Mouse (Mus musculus) neural tube, embryonic 13.5 days (tissue): ENCODE measurements around the gene Capn1. TPM values are rescaled to one million over a fixed set of nuclear protein-coding genes. Genes with fewer than 3 reads are reported as not detected.
A peak's percentile ranks its signal among the peaks of the same experiment; 100 is the strongest.
"Not testable (repeated sequence)": the region's sequence is repeated elsewhere in the genome, so short reads cannot be mapped to it uniquely, and the experiment has no call there.

Experiments used
- ATAC-seq: fragments of 200-750 bp; cut with Nextera tagmentation; 2 replicates; pipeline ENCODE4 v1.8.0; 2017; ENCODE audit warnings: low read depth, mild to moderate bottlenecking, moderate TSS enrichment, moderate library complexity
- H3K27ac ChIP-seq: fragments of 300-500 bp; sonication (generic); replicated peaks from 2 replicates; pipeline ENCODE4 v1.5.1; 2015; ENCODE audit warnings: moderate library complexity, mild to moderate bottlenecking, inconsistent platforms
- H3K27me3 ChIP-seq: fragments of 300-500 bp; sonication (generic); 2 replicates; pipeline ENCODE4 v1.6.1; 2015; ENCODE audit warnings: mild to moderate bottlenecking, inconsistent platforms
- H3K36me3 ChIP-seq: fragments of 300-500 bp; sonication (generic); 2 replicates; pipeline ENCODE4 v1.6.1; 2015; ENCODE audit warnings: mild to moderate bottlenecking, inconsistent platforms
- H3K4me1 ChIP-seq: fragments of 300-500 bp; sonication (generic); replicated peaks from 2 replicates; pipeline ENCODE4 v1.6.1; 2015; ENCODE audit warnings: inconsistent platforms
- H3K4me2 ChIP-seq: fragments of 300-500 bp; sonication (generic); 2 replicates; pipeline ENCODE4 v1.6.1; 2015; ENCODE audit warnings: inconsistent platforms, mild to moderate bottlenecking, moderate library complexity
- H3K4me3 ChIP-seq: fragments of 300-500 bp; sonication (generic); 2 replicates; pipeline ENCODE4 v1.5.1; 2015; ENCODE audit warnings: mild to moderate bottlenecking, inconsistent platforms
- H3K9ac ChIP-seq: fragments of 300-500 bp; sonication (generic); 2 replicates; pipeline ENCODE4 v1.6.1; 2015; ENCODE audit warnings: moderate library complexity, mild to moderate bottlenecking, inconsistent platforms
- H3K9me3 ChIP-seq: fragments of 300-500 bp; sonication (generic); 2 replicates; pipeline ENCODE4 v1.6.1; 2016; ENCODE audit warnings: inconsistent platforms
- WGBS: fragments of 180-500 bp; shearing (Covaris S2); methylation state at CpG from one replicate; pipeline ENCODE4 v1.1.7; 2015; 5-methylcytosine and 5-hydroxymethylcytosine counted together
- polyA plus RNA-seq: library from polyadenylated mRNA; unstranded; fragments of >200 nt; fragmentation: Nextera tagmentation; extraction: Ambion mirVana; gene quantifications from 2 replicates; pipeline ENCODE4 v1.2.1, GENCODE M21; 2015

The Capn1 gene
- polyA plus RNA-seq, 1 experiment from 2014 or later: 7.5 TPM

DNA sequence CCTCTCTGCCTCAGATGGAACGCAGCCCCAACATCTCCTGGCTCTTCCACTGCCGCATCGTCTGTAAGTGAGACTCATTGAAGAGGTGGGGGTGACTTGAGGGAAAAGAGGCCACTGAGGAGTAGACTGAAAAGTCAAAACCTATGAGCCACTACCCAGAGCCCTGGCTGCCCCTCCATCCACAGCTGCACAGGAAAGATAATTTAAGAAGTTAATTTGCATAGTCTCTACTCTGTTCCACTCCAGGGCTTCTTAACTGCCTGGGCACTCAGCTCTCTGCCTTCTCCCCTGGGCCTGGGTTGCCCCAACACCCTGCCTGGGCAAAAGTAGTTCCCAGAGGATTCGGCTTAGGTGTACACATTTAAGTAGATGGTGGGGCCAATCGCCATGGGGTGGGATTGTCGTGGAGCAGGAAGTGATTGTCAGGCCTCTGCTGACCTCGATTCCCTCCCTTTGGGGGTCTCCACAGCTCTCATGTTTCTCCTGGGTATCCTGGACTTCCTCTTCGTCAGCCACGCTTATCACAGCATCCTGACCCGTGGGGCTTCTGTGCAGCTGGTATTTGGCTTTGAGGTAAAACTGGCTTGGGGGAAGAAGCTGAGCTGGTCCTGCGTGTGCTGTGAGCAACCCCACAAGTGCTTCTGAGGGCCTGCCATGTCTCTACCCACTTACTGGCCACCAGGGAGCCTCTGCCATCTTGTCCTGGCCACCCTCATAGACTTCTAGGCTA lies 33.1 kb upstream of the Capn1 start:
- Histone ChIP-seq H3K9ac (no peak overlapping the region), H3K27ac (no peak overlapping the region), H3K9me3 (no peaks in the 10 kb centered on the region), H3K4me2 (peak overlapping the region; percentile 99; the same call in 1 of the 2 replicates), H3K27me3 (no peaks in the 10 kb centered on the region), H3K36me3 (peaks cover 59% of the 10 kb centered on the region), H3K4me3 (peak overlapping the region; percentile 88; the same call in 1 of the 2 replicates), H3K4me1 (peaks cover 27% of the 10 kb centered on the region)
- 91% methylated on average over 11 of the region's 11 CpGs for WGBS
- no peak for ATAC-seq

DNA sequence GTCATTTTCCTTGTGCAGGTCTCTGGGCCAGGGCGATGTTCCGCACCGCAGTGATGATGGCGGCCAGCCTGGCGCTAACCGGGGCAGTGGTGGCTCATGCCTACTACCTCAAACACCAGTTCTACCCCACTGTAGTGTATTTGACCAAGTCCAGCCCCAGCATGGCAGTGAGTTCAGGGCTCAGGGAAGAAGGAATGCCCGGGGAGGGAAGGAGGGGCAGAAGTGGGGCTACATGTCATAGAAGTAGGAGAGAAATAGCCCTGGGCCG lies 32.1 kb upstream of the Capn1 start:
- no peak for ATAC-seq
- H3K4me3 ChIP-seq: peak overlapping the region; percentile 88
- peaks cover 27% of the 10 kb centered on the region for H3K4me1 ChIP-seq
- H3K9me3 ChIP-seq: no peaks in the 10 kb centered on the region
- peak overlapping the region; percentile 99 for H3K4me2 ChIP-seq
- no peak overlapping the region for H3K27ac ChIP-seq
- 88% methylated on average over 8 of the region's 8 CpGs for WGBS
- H3K27me3 ChIP-seq: no peaks in the 10 kb centered on the region
- H3K36me3 ChIP-seq: peaks cover 49% of the 10 kb centered on the region
- peak overlapping the region; percentile 95 for H3K9ac ChIP-seq

DNA sequence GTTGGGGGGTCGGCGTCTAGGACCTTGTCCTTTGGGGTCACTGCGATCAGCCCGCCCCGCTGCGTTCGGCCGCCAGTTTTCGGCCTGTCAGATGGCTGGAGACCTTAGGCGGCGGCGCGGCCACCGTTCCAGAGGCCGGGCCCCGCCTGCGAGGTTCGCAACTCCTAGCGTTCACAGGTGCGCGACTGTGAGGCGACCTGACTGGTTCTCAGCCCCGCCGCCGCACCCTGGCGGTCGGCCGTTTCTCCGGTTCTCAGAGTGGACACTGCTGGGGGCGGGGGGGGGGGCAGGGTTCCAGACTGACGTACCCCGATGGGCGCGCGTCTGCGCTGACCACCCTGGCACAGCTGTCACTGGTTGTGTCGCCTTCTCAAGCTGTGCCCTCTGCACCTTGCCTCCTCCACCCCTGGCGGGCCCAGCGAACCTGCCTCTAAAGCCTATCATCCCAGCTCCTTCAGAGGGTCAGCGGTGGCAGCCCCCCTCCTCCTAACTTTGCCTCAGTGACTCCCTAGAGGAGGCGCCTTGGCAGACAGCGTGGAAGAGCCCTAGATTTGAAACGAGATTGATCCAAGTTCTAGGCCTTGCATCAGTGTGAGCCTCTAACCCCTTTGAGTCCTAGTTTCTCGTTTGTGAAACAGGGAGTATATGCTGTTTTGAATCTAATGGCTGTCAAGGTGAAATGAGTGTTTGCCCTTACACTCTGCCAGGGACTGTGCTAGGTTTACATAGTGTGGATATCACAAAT lies 31.6 kb upstream of the Capn1 start:
- Histone ChIP-seq H3K36me3 (peaks cover 44% of the 10 kb centered on the region), H3K4me3 (peak overlapping the region; percentile 88), H3K4me1 (peaks cover 29% of the 10 kb centered on the region), H3K4me2 (peak overlapping the region; percentile 99), H3K27ac (peak overlapping the region; percentile 99), H3K9ac (peak overlapping the region; percentile 95), H3K9me3 (no peaks in the 10 kb centered on the region), H3K27me3 (no peaks in the 10 kb centered on the region)
- whole genome bisulfite sequencing: 2% methylated on average over 43 of the region's 44 CpGs
- ATAC-seq: peak; percentile 4; the same call in 1 of the 2 replicates

DNA sequence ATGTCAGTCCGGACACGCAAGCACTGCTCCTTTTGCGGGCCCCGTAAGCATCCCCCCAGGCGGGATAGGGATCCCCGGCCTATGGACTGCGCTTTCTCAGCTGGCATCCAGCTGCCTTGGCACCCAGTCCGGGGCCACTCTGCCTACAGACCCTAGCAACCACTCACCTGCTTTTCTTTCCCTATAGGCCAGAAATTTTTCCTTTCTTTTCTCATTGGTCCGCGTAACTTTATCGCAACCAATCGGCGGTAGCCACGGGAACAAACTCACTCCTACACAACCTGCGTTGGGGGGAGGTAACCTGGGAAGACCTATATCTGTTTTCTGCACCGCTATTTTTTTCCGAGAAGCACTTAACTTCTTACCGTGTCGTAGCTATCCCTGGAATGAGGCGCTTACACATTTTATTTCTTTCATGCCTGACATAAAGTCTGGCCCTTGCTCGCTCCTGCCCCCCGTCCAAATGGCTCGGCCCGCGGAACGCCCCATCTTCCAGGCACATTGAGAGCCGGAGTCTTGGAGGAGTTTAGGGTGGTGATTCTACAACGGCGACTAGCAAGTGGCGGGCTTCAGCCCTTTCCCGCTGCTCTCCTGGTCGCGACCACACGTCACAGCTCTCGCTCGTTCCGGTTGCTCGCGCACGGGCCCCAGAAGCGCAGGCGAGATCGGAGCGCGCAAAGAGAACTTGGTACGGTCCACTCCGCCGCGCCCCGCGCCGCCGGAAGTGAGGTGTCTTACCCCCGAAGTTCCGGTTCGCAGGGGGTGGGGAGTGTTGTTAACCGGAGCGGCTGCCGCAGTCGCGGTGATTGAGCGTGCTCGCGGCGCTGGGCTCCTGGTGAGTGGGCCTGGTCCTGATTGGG lies 30.8 kb upstream of the Capn1 start, which contains the start of gene Syvn1:
Syvn1 (plus strand) TSS at position 283 of the 860 bp plus-strand sequence.
- WGBS: under 1% methylated on average over 65 of the region's 65 CpGs

DNA sequence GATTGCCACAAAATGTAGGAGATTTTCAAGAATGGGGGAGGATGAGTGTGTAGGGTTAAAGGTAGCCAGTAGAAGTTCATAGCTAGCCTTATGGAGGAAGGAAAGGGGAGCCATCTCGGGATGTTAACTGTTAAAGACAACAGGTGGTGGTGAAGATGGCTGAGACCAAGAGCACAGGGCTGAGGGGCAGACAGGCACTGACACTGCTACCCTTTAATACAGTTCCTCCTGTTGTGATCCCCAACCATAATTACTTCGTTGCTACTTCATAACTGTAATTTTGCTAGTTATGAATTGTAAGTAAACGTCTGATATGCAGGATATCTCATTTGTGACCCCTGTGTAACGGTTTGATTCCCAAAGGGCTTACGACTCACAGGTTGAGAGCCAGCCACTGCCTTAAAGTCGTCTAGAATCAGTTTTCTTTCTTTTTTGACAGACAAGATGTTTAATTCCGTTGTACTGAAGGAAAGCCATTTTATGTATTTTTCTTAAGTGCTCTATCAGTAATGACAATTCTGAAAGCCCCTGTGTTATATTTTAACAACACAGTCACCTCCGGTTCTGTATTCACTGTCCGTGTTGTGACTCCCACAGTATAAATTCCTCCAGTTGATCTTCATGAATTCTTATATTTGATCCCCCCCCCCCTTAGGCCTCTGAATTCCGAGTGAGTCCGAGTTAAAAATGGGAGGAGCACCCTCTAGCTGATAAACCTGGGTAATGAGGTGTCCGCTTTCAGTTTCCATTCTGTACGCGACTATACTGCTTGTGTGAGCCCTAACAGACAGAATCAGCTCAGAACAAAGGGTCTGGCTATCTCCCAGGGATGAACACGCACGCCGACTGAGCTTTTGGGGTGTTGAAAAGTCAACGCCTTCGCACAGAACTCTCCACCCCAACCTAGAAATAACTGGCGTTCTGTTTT lies 29.9 kb upstream of the Capn1 start:
- Histone ChIP-seq H3K4me3 (peak overlapping the region; percentile 88), H3K9ac (peak overlapping the region; percentile 95), H3K9me3 (no peaks in the 10 kb centered on the region), H3K27ac (peak overlapping the region; percentile 99), H3K27me3 (no peaks in the 10 kb centered on the region), H3K4me1 (peaks cover 36% of the 10 kb centered on the region), H3K4me2 (peak overlapping the region; percentile 99), H3K36me3 (peaks cover 27% of the 10 kb centered on the region)
- peak; percentile 51 for ATAC-seq
- 19% methylated on average over 20 of the region's 20 CpGs for WGBS

More for the DNA sequence above, 30.8 kb upstream of the Capn1 start, which contains the start of gene Syvn1:
- H3K9ac ChIP-seq: peak within 1 kb of the TSS; percentile 95
- H3K4me1 ChIP-seq: peaks cover 36% of the 10 kb centered on the region
- H3K4me3 ChIP-seq: peak within 1 kb of the TSS; percentile 88
- peaks cover 36% of the 10 kb centered on the region for H3K36me3 ChIP-seq
- H3K27ac ChIP-seq: peak within 1 kb of the TSS; percentile 99
- no peaks in the 10 kb centered on the region for H3K9me3 ChIP-seq
- H3K27me3 ChIP-seq: no peaks in the 10 kb centered on the region
- peak within 1 kb of the TSS; percentile 99 for H3K4me2 ChIP-seq
- peak; percentile 93 for ATAC-seq

DNA sequence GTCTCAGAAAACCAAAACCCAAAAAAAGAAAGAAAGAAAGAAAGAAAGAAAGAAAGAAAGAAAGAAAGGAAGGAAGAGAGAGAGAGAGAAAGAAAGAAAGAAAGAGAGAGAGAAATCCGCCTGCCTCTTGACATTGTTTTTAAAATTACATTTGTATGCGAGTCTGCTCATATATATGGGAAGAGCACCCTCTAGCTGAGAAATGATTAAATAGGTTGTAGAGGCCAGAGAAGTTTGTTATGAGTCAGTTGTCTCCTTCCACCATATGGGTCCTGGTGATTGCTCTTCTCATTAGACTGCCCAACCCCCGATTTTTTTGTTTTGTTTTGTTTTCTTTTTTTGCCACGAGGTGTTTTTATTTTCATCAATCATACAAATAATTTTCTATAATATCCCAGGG lies 28.4 kb upstream of the Capn1 start:
- Histone ChIP-seq H3K4me1 (peaks cover 36% of the 10 kb centered on the region), H3K36me3 (peaks cover 12% of the 10 kb centered on the region)
- H3K9ac ChIP-seq, H3K27ac ChIP-seq, H3K27me3 ChIP-seq, ATAC-seq, H3K9me3 ChIP-seq, H3K4me3 ChIP-seq, H3K4me2 ChIP-seq: not testable (repeated sequence)
- WGBS: 70% methylated on average over 4 of the region's 4 CpGs

DNA sequence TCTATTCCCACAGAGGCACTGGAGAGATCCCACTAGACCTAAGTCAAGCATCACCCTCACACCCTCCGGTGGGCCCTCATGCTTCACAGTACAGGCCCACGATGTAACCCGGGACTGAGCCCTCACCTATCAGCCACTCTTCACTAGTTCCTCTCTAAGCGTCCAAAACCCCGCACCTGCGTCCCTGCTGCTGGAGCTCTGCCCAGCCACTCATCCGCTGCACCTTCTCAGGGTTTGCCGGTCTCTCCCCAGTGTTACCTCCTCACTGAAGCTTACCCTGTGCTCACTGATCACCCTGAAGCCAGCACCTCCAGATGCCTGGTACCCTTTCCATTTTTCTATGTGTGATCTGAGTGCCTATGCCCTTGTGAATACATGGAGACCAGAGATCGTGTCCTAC lies 26.6 kb upstream of the Capn1 start:
- no peak overlapping the region for H3K4me3 ChIP-seq
- no peaks in the 10 kb centered on the region for H3K27me3 ChIP-seq
- no peak overlapping the region; the same call in 1 of the 2 replicates for H3K27ac ChIP-seq
- H3K4me2 ChIP-seq: no peak overlapping the region
- WGBS: 77% methylated on average over 9 of the region's 9 CpGs
- H3K36me3 ChIP-seq: no peaks in the 10 kb centered on the region
- no peaks in the 10 kb centered on the region for H3K9me3 ChIP-seq
- no peak for ATAC-seq
- H3K4me1 ChIP-seq: peaks cover 20% of the 10 kb centered on the region
- H3K9ac ChIP-seq: peak overlapping the region; percentile 45

DNA sequence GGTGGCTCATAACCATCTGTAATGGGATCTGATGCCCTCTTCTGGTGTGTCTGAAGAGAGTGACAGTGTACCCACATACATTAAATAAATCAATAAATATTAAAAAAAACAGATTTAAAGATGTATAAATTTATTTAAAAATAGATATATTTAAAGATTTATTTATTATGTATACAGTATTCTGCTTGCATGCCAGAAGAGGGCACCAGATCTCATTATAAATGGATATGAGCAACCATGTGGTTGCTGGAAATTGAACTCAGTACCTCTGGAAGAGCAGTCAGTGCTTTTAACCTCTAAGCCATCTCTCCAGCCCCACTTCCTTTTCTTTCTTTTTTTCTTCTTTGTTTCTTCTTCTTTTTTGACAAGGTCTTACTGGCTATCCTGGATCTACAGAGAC lies 24.3 kb upstream of the Capn1 start:
- Histone ChIP-seq H3K4me2 (no peak overlapping the region), H3K4me3 (no peak overlapping the region), H3K27me3 (no peaks in the 10 kb centered on the region), H3K4me1 (peaks cover 12% of the 10 kb centered on the region), H3K36me3 (no peaks in the 10 kb centered on the region), H3K9me3 (no peaks in the 10 kb centered on the region), H3K9ac (no peak overlapping the region), H3K27ac (no peak overlapping the region)
- no peak for ATAC-seq

DNA sequence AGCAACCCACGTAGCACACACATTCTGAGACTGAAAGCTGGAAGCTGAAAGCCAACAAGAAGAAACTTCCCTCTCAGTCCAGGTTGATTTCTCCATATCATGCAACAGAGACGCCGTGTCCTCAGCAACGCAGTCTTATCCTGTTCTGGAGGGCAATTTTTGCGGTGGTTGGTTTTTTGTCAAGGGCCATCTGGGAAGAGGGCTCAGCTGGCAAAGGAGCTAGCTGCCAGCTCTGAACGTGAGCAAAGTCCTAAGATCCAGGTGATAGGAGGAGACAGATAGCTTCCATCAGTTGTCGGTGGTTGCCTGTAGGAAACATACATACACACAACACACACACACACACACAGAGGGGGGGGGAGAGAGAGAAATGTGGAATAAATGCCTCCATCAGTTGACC lies 22.6 kb upstream of the Capn1 start:
- ATAC-seq: no peak
- Histone ChIP-seq H3K9me3 (no peaks in the 10 kb centered on the region), H3K4me3 (no peak overlapping the region), H3K27ac (no peak overlapping the region), H3K36me3 (no peaks in the 10 kb centered on the region), H3K27me3 (no peaks in the 10 kb centered on the region), H3K4me1 (peaks cover 9% of the 10 kb centered on the region; the same call in 1 of the 2 replicates), H3K9ac (no peak overlapping the region), H3K4me2 (no peak overlapping the region)
- WGBS: 79% methylated on average over 7 of the region's 7 CpGs

DNA sequence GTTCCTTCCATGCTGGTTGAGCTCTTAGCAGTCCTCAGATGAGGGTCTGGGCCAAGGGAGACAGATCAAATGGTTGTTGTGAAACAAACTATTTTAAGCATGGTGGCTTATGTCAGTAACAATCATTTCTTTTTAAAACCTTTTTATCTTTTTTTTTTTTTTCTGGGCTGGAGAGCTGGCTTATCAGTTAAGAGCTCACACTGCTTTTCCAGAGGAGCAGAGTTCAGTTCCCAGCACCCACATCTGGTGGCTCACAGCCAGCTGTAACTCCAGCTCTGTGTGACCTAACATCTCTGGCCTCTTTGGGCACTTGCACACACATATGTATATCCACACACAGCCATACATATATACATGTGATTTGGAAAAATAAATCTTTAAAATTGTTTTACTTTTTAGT lies 22.0 kb upstream of the Capn1 start:
- H3K9me3 ChIP-seq: no peaks in the 10 kb centered on the region
- no peaks in the 10 kb centered on the region for H3K36me3 ChIP-seq
- H3K4me1 ChIP-seq: peaks cover 9% of the 10 kb centered on the region; the same call in 1 of the 2 replicates
- H3K4me2 ChIP-seq: no peak overlapping the region
- H3K9ac ChIP-seq: no peak overlapping the region
- H3K27ac ChIP-seq: no peak overlapping the region
- H3K27me3 ChIP-seq: no peaks in the 10 kb centered on the region
- H3K4me3 ChIP-seq: no peak overlapping the region
- no peak for ATAC-seq

DNA sequence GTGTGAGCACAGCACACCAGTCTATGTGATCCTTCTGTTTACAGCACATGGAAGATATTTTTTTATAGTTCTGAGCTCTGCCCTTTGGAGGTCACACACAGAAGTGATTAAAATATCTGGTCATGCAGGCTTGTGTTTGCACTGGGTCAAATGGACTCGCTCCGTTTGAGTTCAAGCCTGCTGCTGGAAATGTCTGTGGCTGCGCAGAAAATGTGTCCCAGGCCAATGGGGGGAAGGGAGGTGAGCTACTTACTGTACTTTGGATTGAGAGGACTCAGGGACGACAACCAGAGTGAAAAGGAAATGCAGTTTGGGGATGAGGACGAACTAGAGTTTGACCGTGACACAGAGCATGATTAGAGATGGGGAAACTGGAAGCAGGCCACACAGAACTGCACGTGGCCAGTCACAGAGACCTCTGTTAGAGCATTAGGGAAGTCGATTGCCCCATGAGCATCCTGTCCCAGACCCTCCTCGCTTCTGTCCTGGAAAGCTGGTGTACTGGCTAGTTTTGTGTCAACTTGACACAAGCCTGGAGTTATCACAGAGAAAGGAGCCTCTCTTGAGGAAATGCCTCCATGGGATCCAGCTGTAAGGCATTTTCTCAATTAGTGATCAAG lies 20.4 kb upstream of the Capn1 start:
- H3K9me3 ChIP-seq: no peaks in the 10 kb centered on the region
- H3K4me2 ChIP-seq: no peak overlapping the region
- H3K4me1 ChIP-seq: no peaks in the 10 kb centered on the region
- no peak overlapping the region for H3K9ac ChIP-seq
- H3K36me3 ChIP-seq: no peaks in the 10 kb centered on the region
- ATAC-seq: no peak
- no peak overlapping the region for H3K27ac ChIP-seq
- no peak overlapping the region for H3K4me3 ChIP-seq
- H3K27me3 ChIP-seq: no peaks in the 10 kb centered on the region
- 82% methylated on average over 9 of the region's 9 CpGs for WGBS
